Mouse (Mus musculus): ENCODE measurements around the gene Olfr15.

- TF ChIP-seq CTCF (IDR thresholded peaks at IDR 0.05; ENCODE audit: extremely low read depth, insufficient read depth, insufficient read length, insufficient replicate concordance) (no peak), POLR2A (IDR thresholded peaks at IDR 0.05; ENCODE audit: low read depth, low read length) (no peak)
These were observed 12.3 kb downstream of the Olfr15 start for GRCm38 (mm10) chr16:3842989-3843388.

Measured in spleen, adult 2 months (tissue).